Mouse (Mus musculus) megakaryocyte, embryonic 14.5 days (primary cell): ENCODE data around the gene Fbxw8.

ENCODE experiments used
- FLI1 ChIP-seq: IDR thresholded peaks from 2 replicates; pipeline ENCODE4 v1.6.1; 2012; ENCODE audit warnings: low read length, inconsistent platforms, mixed read lengths
- GATA1 ChIP-seq: IDR thresholded peaks from 3 replicates; pipeline ENCODE4 v1.6.1; 2012; ENCODE audit warnings: mixed read lengths, low read length, inconsistent platforms, borderline replicate concordance

DNA sequence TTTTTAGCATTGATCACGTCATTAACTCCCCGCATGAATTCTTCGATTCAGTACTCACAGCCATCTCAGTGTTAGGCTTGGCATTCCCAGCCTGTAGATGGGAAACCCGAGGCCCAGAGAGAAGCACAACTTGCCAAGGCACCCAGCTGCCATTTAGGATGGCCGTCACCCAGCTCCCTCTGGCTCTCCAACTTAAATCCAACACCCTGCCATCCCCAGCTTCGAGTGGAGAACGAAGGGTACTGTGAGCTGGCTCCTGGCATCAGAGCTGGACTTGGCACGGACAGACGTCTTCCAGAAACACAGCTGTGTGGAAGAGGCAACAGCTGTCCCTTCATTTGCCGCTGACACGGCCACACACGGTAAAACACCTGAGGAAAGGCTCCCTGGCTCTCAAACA is 9.3 kb upstream of the Fbxw8 start, which contains the start of gene Hrk:
- no peak for TF ChIP-seq GATA1
- TF ChIP-seq FLI1, result no peak
